Mouse (Mus musculus) ES-Bruce4 (cell line): Measurements from ENCODE around the gene Tnfrsf1a.

Source experiments
- CTCF ChIP-seq: IDR thresholded peaks from one replicate; pipeline ENCODE4 v1.8.1; 2011; ENCODE audit warnings: low read depth, low read length
- EP300 ChIP-seq: IDR thresholded peaks from 2 replicates; pipeline ENCODE4 v1.6.1; 2011; ENCODE audit warnings: low read depth, low read length; ENCODE audit not compliant: insufficient read depth

DNA sequence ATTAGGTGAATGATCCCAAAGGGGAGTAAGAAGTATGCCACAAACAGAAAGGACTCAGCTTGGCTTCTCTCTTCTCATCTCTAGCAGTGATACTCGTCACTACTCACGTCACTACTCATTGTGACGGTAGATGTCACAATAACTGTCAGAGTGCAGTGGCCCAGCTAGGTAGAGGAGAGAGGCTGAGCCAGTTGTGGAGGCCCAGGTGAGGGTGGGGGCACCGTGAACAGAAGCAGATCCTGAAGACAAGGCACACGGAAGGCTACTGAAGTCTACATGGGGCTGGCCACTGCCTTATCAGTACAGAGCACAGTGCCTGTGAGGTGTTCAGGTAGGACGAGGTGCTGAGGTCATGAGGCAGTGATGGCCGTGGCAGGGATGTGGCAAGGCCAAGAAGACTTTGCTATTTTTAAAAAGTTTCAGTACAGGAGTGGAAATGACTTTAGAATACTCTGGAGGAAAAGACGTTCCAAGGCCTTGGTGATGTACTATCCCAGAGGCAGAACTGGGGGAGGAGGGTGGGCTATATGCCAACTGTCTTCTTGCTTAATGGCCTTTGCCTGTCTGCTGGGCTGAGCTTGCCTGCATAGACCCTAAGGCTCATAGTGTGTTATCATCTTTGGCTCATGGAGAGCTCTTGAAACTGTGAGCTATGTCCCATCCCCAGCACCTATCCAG lies 2.3 kb downstream of the Tnfrsf1a start:
- no peak for TF ChIP-seq CTCF
- TF ChIP-seq EP300, result no peak
